Mouse (Mus musculus): ENCODE results near the gene Dhx57. TPM values are rescaled to one million over a fixed set of nuclear protein-coding genes. Genes with fewer than 3 reads are reported as not detected.

Gene Dhx57
- polyA plus RNA-seq, 1 experiment from 2014 or later = 4.2 TPM

GRCm38 (mm10) chr17:80206671-80207581 lies 83.3 kb downstream of the Dhx57 start, which contains the start of the genes Srsf7 and Ttc39d:
Gene Srsf7, minus strand, starts transcription at chr17:80207307.
Gene Ttc39d, plus strand, starts transcription at chr17:80207460.
- 2% methylated on average over 72 of the region's 95 CpGs for WGBS
- H3K4me2 ChIP-seq (replicated peaks; ENCODE audit: low read depth, low read length) = peak within 1 kb of the TSS; percentile 90
- no peaks in the 10 kb centered on the region for H3K27me3 ChIP-seq (replicated peaks; ENCODE audit: insufficient read depth, low read length)
- peak; percentile 89 for ATAC-seq
- H3K9ac ChIP-seq (replicated peaks; ENCODE audit: low read depth) = peak within 1 kb of the TSS; percentile 80
- peaks cover 7% of the 10 kb centered on the region; the same call in 1 of the 2 replicates for H3K36me3 ChIP-seq (ENCODE audit: insufficient read depth, low read length)
- H3K27ac ChIP-seq (ENCODE audit: low read length) = peak within 1 kb of the TSS; percentile 99
- peak within 1 kb of the TSS; percentile 98 for H3K4me3 ChIP-seq (ENCODE audit: low read depth, low read length)
- H3K9me3 ChIP-seq (ENCODE audit: low read length) = no peaks in the 10 kb centered on the region
- no peaks in the 10 kb centered on the region for H3K4me1 ChIP-seq (ENCODE audit: insufficient read depth, low read depth, low read length)
- TF ChIP-seq CTCF (IDR thresholded peaks at IDR 0.05) (no peak), EP300 (IDR thresholded peaks at IDR 0.05) (peak; percentile 36; the same call in 1 of the 2 replicates)
- peak; percentile 100 for DNase-seq (ENCODE audit: low spot score)

GRCm38 (mm10) chr17:80206301-80206670 lies 84.0 kb downstream of the Dhx57 start:
- Histone ChIP-seq H3K4me1 (ENCODE audit: insufficient read depth, low read depth, low read length) (no peaks in the 10 kb centered on the region), H3K4me3 (ENCODE audit: low read depth, low read length) (peak overlapping the region; percentile 98), H3K27ac (ENCODE audit: low read length) (peak overlapping the region; percentile 99), H3K9me3 (ENCODE audit: low read length) (no peaks in the 10 kb centered on the region), H3K36me3 (ENCODE audit: insufficient read depth, low read length) (peaks cover 7% of the 10 kb centered on the region; the same call in 1 of the 2 replicates), H3K9ac (replicated peaks; ENCODE audit: low read depth) (peak overlapping the region; percentile 80), H3K27me3 (replicated peaks; ENCODE audit: insufficient read depth, low read length) (no peaks in the 10 kb centered on the region), H3K4me2 (replicated peaks; ENCODE audit: low read depth, low read length) (peak overlapping the region; percentile 90)
- ATAC-seq (peak; percentile 47), DNase-seq (ENCODE audit: low spot score) (no peak)
- under 1% methylated on average over 36 of the region's 36 CpGs for WGBS
- TF ChIP-seq EP300 (IDR thresholded peaks at IDR 0.05) (no peak), CTCF (IDR thresholded peaks at IDR 0.05) (no peak)

GRCm38 (mm10) chr17:80205657-80206056 lies 84.6 kb downstream of the Dhx57 start:
- Histone ChIP-seq H3K36me3 (ENCODE audit: insufficient read depth, low read length) (peaks cover 7% of the 10 kb centered on the region; the same call in 1 of the 2 replicates), H3K4me1 (ENCODE audit: insufficient read depth, low read depth, low read length) (no peaks in the 10 kb centered on the region), H3K27ac (ENCODE audit: low read length) (peak overlapping the region; percentile 99; the same call in 1 of the 2 replicates), H3K4me3 (ENCODE audit: low read depth, low read length) (peak overlapping the region; percentile 98), H3K9ac (replicated peaks; ENCODE audit: low read depth) (no peak overlapping the region; the same call in none of the 2 replicates), H3K9me3 (ENCODE audit: low read length) (no peaks in the 10 kb centered on the region), H3K27me3 (replicated peaks; ENCODE audit: insufficient read depth, low read length) (no peaks in the 10 kb centered on the region), H3K4me2 (replicated peaks; ENCODE audit: low read depth, low read length) (peak overlapping the region; percentile 90)
- ATAC-seq (no peak), DNase-seq (ENCODE audit: low spot score) (no peak)
- TF ChIP-seq CTCF (IDR thresholded peaks at IDR 0.05) (no peak), EP300 (IDR thresholded peaks at IDR 0.05) (no peak)
- WGBS = 9% methylated on average over 5 of the region's 5 CpGs

GRCm38 (mm10) chr17:80199160-80199778 lies 91.0 kb downstream of the Dhx57 start:
- 84% methylated on average over 3 of the region's 3 CpGs for WGBS
- H3K4me1 ChIP-seq (ENCODE audit: insufficient read depth, low read depth, low read length) = no peaks in the 10 kb centered on the region

GRCm38 (mm10) chr17:80193075-80193474 lies 97.2 kb downstream of the Dhx57 start:
- Histone ChIP-seq H3K9me3 (ENCODE audit: low read length) (no peaks in the 10 kb centered on the region), H3K9ac (replicated peaks; ENCODE audit: low read depth) (no peak overlapping the region), H3K27me3 (replicated peaks; ENCODE audit: insufficient read depth, low read length) (no peaks in the 10 kb centered on the region), H3K4me3 (ENCODE audit: low read depth, low read length) (no peak overlapping the region), H3K4me1 (ENCODE audit: insufficient read depth, low read depth, low read length) (no peaks in the 10 kb centered on the region), H3K4me2 (replicated peaks; ENCODE audit: low read depth, low read length) (no peak overlapping the region), H3K27ac (ENCODE audit: low read length) (no peak overlapping the region), H3K36me3 (ENCODE audit: insufficient read depth, low read length) (peaks cover 7% of the 10 kb centered on the region; the same call in 1 of the 2 replicates)
- 55% methylated on average over 5 of the region's 5 CpGs for WGBS
- peak; percentile 67 for DNase-seq (ENCODE audit: low spot score)
- ATAC-seq = no peak
- TF ChIP-seq CTCF (IDR thresholded peaks at IDR 0.05) = peak; percentile 57
- TF ChIP-seq EP300 (IDR thresholded peaks at IDR 0.05) = no peak

More at GRCm38 (mm10) chr17:80199160-80199778, 91.0 kb downstream of the Dhx57 start:
- Histone ChIP-seq H3K36me3 (ENCODE audit: insufficient read depth, low read length) (peaks cover 14% of the 10 kb centered on the region; the same call in 1 of the 2 replicates), H3K27ac (ENCODE audit: low read length) (no peak overlapping the region), H3K9ac (replicated peaks; ENCODE audit: low read depth) (no peak overlapping the region), H3K4me2 (replicated peaks; ENCODE audit: low read depth, low read length) (no peak overlapping the region), H3K9me3 (ENCODE audit: low read length) (no peaks in the 10 kb centered on the region), H3K4me3 (ENCODE audit: low read depth, low read length) (no peak overlapping the region), H3K27me3 (replicated peaks; ENCODE audit: insufficient read depth, low read length) (no peaks in the 10 kb centered on the region)
- TF ChIP-seq CTCF (IDR thresholded peaks at IDR 0.05) = no peak
- no peak for TF ChIP-seq EP300 (IDR thresholded peaks at IDR 0.05)
- no peak for DNase-seq (ENCODE audit: low spot score)
- no peak for ATAC-seq

Other genes starting within 250 kb of the Dhx57 start
- gene Hnrnpll, start 228.1 kb downstream of the Dhx57 start, polyA plus RNA-seq (2015; fragmentation: Nextera tagmentation; extraction: Ambion mirVana) = 30.2 and 31.2 TPM in 2 replicates
- gene Galm, start 163.0 kb downstream of the Dhx57 start, polyA plus RNA-seq (2015; fragmentation: Nextera tagmentation; extraction: Ambion mirVana) = 7.5 and 8.6 TPM in 2 replicates
- gene Srsf7, start 83.2 kb downstream of the Dhx57 start, polyA plus RNA-seq (2015; fragmentation: Nextera tagmentation; extraction: Ambion mirVana) = 162 and 178 TPM in 2 replicates
- 0.19 and 0.21 TPM in 2 replicates for gene Ttc39d, start 83.0 kb downstream of the Dhx57 start, polyA plus RNA-seq (2015; fragmentation: Nextera tagmentation; extraction: Ambion mirVana)
- gene Gemin6, start 66.0 kb downstream of the Dhx57 start, polyA plus RNA-seq (2015; fragmentation: Nextera tagmentation; extraction: Ambion mirVana) = 11.1 and 13.2 TPM in 2 replicates
- 12.5 and 13.2 TPM in 2 replicates for gene Morn2, start 273 bp downstream of the Dhx57 start, polyA plus RNA-seq (2015; fragmentation: Nextera tagmentation; extraction: Ambion mirVana)
- gene Arhgef33, start 16.9 kb upstream of the Dhx57 start, polyA plus RNA-seq (2015; fragmentation: Nextera tagmentation; extraction: Ambion mirVana) = 1.0 and 1.2 TPM in 2 replicates
- gene Gm10190, start 83.1 kb upstream of the Dhx57 start, polyA plus RNA-seq (2015; fragmentation: Nextera tagmentation; extraction: Ambion mirVana) = 1.4 and 1.6 TPM in 2 replicates
- gene Sos1, start 190.0 kb upstream of the Dhx57 start, polyA plus RNA-seq (2015; fragmentation: Nextera tagmentation; extraction: Ambion mirVana) = 2.6 and 3.1 TPM in 2 replicates